Mouse (Mus musculus) layer of hippocampus, postnatal 14 days (tissue): ENCODE measurements at regions not wholly inside any gene's neighbourhood (a gene's known extent, or its start where the extent isn't known, plus 50 kb on each side); places are given as distances from the start of the nearest gene placed in this dataset.
A peak's percentile ranks its signal among the peaks of the same experiment; 100 is the strongest.

Experiments
- DNase-seq, 2 experiments: peaks; one replicate each; pipeline ENCODE4 v3.0.0; 2021 to 2022; ENCODE audit warnings: low spot score in 2 of 2, mixed read lengths in 1 of 2

DNA sequence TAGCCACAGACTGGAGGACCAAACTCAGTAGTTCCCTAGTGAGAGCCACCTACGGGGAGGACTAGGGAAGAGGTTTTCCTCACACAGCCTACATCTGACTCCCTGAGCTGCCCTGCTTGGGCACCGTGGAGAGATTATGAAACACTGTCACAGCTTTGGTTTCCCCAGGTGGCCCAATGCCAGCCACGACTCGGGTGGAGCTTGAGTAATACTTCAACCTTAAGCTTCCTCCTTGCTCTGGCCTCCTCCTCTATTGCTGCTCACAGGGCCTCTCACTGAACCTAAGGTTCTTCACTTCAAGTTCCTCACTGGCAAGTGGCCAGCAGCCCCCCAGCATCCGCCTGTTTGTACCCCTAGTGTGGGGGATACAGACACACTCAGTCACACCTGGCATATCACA, 224.9 kb upstream of the Rpl38 start:
- no peak for DNase-seq

DNA sequence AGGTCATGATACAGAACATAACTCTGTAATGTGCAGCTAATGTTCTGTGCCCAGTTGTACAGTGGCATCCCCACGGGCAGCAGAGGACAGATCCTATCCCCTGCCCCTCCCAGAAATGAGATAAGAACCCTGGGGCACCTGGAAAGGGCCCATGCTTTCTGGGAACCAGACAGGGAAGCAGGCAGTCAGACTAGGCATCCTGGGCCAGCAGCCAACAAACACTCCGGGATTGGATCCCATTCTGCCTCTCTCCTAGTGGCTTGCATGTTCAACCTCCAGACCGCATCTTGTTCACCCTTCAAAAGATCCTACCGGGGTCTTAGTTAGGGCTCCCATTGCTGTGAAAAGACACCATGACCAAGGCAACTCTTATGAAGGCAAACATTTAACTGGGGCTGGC, 229.0 kb upstream of the Rpl38 start:
- no peak for DNase-seq

DNA sequence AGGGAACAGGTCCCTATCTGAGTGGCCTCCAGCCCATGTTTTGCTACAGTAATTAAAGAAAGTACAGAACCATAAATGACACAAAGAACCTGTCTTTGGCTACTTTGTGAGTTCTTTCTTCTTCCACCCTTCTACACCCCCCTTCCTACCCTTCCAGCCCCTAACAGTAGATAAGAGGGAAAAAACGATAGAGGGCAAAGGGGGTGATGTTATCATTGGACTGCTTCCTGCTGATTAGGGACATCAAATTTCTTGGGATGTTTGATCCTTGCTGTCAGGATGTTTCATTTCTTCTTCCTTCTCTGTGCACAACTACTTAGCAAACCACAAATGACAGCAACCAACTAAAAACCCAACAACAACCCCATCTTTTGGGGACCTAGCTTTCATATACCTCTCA, 232.5 kb upstream of the Rpl38 start:
- no peak for DNase-seq

DNA sequence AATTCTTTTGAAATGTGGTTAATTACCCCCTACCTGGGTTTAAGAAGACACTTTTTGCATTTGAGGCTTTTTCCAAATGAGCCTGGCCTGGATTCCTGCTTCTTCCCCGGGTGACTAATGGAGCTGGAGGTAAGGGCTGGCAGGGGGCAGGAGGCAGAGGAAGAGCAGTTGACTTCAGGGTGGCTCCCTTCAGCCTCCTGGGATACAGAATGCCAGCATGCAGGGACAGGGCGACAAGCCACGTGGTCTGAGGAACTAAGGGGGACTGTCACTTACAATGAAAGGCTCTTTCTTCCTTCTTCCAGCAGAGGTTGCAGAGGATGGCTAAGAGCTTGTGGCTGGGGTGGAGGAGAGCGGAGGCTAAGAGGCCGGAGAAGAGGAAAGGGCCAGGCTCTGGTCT, 234.8 kb upstream of the Rpl38 start:
- DNase-seq, result peak in 1 of 2 experiments; percentile 24

GRCm38 (mm10) chr11:114425447-114425846, 242.9 kb upstream of the Rpl38 start:
- no peak for DNase-seq

- DNase-seq, result no peak
These were observed 245.0 kb upstream of the Rpl38 start for GRCm38 (mm10) chr11:114423322-114423721.

DNA sequence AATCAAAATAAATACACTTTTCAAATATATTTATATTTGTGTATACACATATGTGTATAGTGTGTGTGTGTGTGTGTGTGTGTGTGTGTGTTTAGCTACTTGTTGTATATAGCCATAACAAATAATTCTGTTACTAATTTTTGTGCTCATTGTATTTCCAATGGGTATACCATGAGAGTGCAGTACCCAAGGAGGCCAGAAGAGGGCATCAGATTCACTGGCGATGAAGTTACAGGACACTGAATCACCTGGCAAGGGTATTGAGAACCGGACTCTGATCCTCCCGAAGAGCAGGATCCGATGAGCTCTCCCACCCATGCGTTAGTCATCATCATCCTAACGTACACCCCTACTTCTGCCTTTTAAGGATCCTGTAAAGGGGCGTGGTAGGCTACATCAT, 249.3 kb upstream of the Rpl38 start:
- no peak for DNase-seq

- DNase-seq, result no peak
These were observed 252.2 kb upstream of the Rpl38 start for GRCm38 (mm10) chr11:114416168-114416567.

DNA sequence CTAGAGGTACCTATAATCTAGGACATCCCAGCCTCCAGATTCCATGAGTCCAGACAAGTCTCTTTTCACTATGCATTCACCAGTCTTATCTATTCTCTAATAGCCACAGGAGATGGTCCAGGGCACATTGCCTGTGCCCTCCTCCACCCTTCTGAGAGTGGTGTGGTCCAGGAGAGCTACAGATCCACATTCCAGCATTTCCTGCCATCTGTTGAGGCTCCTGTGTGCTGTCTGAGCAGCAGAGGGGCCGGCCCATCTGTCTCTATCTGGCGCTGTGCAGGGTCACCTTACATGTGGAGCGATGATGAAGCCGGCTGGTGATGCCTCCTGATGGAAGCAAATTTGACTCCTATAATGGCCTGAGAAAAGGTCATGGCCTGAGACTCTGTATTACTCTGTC, 263.9 kb upstream of the Rpl38 start:
- no peak for DNase-seq

DNA sequence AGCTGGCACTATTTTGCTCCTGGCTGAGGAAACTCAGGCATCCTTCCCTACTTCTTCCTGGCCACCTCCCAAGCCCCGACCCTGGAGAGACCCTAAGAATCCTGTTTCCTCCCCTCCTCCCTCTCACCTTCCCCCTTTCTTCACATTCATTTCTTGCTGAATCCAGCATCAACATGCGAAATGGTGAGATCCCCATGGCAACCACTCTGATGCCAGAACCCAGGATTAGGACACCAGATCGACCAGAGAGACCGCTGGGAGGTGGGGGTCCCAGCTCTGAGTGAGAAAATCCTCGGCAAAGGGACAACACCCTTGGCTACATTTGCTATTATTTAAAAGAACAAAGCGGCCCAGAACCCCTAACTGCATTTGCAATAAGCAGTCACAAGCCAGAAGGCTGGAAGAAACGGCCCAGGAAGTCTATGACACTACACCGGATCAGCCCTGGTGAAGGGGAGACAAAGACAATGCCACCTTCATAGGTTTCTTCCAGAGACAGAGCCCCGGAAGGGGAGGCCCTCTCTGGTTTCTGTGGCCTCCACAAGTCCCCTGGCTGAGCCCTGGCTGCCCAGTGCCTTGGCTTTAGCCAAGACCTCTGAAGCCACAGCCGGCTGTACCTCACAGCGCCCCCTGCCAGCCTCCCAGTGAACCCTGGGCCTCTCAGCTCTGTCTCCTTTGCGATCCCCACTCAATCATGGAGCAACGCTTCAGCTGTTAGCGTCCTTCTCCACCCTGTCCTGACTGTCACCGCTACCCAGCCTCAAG, 265.6 kb upstream of the Rpl38 start:
- peak; percentile 29 to 46 for DNase-seq

DNA sequence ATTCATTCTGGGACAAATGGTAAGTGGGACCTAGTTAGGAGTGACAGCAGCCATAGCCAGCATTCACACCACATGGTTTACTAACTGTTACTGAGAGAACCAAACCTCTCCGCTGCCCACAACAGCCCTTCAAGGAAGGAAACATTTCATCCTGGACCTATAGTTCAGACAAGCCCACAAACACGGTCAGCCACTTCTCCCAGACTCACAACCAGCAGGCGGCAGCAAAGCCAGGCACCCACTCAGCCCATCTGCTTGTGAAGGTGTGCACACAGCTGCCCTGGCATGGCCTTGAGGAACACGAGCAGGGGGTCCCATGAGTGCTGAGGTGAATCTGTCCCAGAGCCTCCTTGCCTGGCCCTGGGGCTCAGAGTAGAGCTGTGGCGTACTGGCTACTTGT, 267.6 kb upstream of the Rpl38 start:
- no peak for DNase-seq

DNA sequence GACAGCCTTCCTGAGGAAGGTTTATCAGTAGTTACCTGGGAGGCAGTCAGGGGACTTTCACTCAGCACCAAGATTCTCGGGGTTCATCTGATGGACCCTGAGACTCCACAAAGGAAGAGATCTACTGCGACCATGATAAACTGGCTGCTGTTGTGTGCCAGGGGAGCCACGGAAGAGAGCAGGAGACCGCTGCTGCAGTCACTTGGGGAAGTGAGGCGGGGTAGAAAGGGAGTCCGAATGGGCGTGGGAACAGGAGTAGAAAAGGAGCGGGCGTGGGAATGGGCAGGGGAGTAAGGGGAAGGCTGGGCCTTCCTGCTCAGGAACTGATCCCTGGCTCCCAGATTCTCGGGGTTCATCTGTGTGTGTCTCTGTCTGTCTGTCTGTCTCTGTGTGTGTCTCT, 276.2 kb upstream of the Rpl38 start:
- DNase-seq, result no peak

DNA sequence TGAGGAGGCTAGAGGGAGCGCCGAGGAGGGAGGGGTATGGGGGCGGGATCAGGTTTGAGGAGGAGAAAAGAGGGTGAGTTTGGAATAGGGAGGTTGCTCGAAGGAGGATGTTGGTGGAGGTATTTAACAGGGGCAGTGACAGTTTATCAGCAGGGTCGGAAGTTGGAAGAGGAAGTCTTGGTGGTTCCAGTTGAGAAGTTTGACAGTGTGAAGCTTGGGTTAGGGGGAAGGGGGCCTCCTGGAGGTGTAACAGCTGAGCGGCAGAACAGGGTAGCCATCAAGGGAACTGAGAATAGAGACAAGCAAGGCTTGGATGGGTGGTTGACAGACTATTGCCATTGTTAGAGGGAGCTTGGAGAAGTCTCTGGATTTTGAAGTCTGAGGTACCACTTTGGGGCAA, 276.8 kb upstream of the Rpl38 start:
- DNase-seq, result no peak

- DNase-seq, result no peak
These were observed 281.2 kb upstream of the Rpl38 start for GRCm38 (mm10) chr11:114387091-114387490.

GRCm38 (mm10) chr11:114379411-114379824, 288.9 kb upstream of the Rpl38 start:
- no peak for DNase-seq

GRCm38 (mm10) chr11:114375921-114376320, 292.4 kb upstream of the Rpl38 start:
- DNase-seq, result no peak

GRCm38 (mm10) chr11:114370708-114371107, 297.6 kb upstream of the Rpl38 start:
- DNase-seq, result peak in 1 of 2 experiments; percentile 7

DNA sequence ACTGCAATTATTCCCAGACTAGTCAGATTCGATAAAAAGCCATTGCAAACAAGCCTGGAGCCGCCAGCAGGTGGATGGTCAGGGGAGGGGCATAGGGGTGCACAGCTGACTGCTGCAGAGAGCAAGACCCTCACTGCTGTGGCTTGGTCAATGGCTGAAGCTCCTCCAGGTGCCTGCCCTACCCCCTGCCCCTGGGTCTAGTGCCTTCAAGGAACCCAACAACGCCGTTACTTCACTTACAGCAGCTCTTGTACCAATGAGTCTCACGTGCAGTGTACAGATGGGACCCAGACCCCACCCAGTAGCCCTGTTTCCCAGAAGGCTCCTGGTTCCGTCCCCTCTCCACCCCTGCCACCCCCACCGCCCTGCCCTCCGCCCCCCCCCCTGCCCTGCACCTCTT, 300.5 kb upstream of the Rpl38 start:
- DNase-seq, result no peak

DNA sequence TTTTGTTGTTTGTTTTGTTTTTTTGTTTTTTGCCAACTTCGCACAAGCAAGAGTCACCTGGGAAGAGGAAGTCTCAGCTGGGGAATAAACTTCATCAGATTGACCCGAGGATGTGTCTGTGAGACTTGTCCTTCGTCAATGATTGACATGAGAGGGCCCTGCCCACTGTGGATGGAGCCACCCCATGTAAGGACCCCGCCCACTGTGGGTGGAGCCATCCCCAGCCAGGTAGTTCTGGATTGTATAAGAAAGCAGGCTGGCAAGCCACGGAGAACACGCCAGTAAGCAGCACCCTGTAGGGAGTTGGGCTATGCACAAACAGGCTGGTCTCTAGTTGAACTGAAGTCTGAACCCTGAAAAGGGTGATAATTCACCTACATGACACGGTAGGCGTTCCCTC, 294.1 kb upstream of the Sdk2 start:
- no peak for DNase-seq

DNA sequence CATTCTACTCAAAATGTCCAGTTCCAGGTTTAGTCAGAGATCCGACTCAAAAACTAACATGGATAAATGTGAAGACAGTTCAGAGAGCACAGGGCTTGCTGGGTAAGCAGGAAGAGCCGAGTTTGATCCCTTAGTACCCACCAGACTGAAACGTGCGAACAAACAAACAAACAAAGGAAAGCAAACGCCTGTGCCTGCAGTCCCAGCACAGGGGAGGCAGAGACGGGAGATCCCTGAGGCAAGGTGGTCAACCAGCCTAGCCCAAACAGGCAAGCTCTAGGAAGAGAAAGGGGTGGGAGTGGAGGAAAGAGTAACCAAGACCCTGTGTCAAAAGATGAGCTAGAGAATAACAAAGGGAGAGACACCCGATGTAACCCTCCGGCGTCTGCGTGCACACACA, 293.5 kb upstream of the Sdk2 start:
- no peak for DNase-seq

DNA sequence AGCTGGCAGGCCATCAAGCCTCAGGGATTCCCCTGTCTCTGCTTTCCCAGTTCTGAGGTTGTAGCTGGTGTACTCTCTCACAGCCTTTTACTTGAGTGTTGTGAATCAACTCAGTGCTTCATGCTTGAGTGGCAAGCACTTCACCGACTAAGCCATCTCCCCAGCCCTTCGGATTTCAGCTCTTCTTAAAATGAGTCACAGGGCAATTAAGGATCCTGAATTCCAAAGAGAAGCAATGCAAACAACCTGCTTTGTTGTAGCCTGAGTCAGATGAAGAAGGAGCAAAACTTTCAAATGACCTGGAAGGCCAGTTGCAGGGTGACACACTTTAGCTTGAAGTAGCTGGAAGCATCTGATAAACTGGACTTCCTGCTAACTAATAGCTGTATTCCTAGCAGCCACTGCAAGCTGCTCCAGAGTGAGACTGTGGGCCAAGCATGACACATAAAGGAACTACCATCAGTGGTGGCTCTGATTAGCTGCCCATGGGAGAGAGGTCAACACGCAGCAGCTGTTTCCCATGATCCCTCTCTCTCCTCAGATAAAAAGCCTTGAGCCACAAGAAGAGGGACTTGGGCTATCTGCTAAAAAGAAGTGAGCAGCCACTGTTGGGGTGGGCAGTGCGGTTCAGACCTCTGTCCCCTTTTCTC, 285.4 kb upstream of the Sdk2 start:
- DNase-seq, result no peak

DNA sequence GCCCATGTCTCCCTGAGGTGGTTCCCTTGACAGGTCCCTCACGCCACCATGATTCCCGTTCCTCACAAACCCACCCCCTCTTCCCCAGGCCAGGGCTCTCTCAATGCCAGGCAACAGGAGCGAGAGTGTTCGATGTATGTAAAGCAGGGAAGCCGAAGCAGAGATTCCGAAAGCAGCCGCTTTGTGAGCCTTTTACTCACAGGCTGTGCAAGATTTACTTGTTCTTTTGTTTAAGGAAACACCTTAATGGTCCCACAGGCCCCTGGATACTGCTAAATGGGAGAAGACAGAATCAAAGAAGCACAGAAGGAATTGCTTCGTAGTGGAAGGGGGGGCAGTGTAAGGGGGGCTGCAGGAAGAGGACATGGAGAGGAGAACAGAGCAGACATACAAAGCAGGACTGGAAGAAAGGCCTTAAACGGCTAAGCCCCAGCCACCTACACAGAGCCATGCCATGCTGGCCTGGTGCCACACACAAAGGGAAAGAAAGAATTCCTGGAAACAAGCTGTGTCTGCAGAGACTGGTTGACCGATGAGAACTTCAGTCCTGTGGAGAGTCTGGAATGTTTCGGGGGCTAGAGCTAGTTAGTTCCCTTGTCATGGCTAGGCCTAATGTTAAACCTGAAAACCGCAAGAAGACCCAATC, 270.1 kb upstream of the Sdk2 start:
- no peak for DNase-seq
